Mouse (Mus musculus) urinary bladder, adult 2 months (tissue): ENCODE measurements around the gene 2010111I01Rik. TPM values are rescaled to one million over a fixed set of nuclear protein-coding genes. Genes with fewer than 3 reads are reported as not detected.

Experiments used
- DNase-seq: peaks from one replicate; pipeline ENCODE4 v3.0.0; 2022; ENCODE audit warnings: low spot score
- polyA plus RNA-seq: library from polyadenylated mRNA; depleted of rRNA; stranded (reverse); fragments of >200 nt; gene quantifications from 2 replicates; pipeline ENCODE4 v1.2.3, GENCODE M21; 2012

2010111I01Rik gene
- polyA plus RNA-seq, 1 experiment = 374 TPM

- no peak for DNase-seq
These were observed 187.8 kb downstream of the 2010111I01Rik start for GRCm38 (mm10) chr13:63152498-63152897.

GRCm38 (mm10) chr13:63153397-63153796 is 188.7 kb downstream of the 2010111I01Rik start:
- DNase-seq = no peak

- DNase-seq = no peak
These were observed 190.3 kb downstream of the 2010111I01Rik start for GRCm38 (mm10) chr13:63154851-63155571.

- no peak for DNase-seq
These were observed 191.6 kb downstream of the 2010111I01Rik start for GRCm38 (mm10) chr13:63156264-63156663.

- DNase-seq = no peak
These were observed 205.8 kb downstream of the 2010111I01Rik start for GRCm38 (mm10) chr13:63170282-63171073.

GRCm38 (mm10) chr13:63171347-63172096 is 206.8 kb downstream of the 2010111I01Rik start:
- no peak for DNase-seq

- DNase-seq = no peak
These were observed 207.4 kb downstream of the 2010111I01Rik start for GRCm38 (mm10) chr13:63172097-63172445.

GRCm38 (mm10) chr13:63174252-63175020 is 209.7 kb downstream of the 2010111I01Rik start:
- no peak for DNase-seq

GRCm38 (mm10) chr13:63176131-63176530 is 211.4 kb downstream of the 2010111I01Rik start:
- no peak for DNase-seq

GRCm38 (mm10) chr13:63177232-63177631 is 212.5 kb downstream of the 2010111I01Rik start:
- DNase-seq = no peak

GRCm38 (mm10) chr13:63180641-63181235 is 216.0 kb downstream of the 2010111I01Rik start:
- no peak for DNase-seq

- no peak for DNase-seq
These were observed 220.3 kb downstream of the 2010111I01Rik start for GRCm38 (mm10) chr13:63184946-63185345.

- no peak for DNase-seq
These were observed 221.5 kb downstream of the 2010111I01Rik start for GRCm38 (mm10) chr13:63186217-63186616.

- no peak for DNase-seq
These were observed 221.9 kb downstream of the 2010111I01Rik start for GRCm38 (mm10) chr13:63186642-63187041.

- no peak for DNase-seq
These were observed 222.8 kb downstream of the 2010111I01Rik start for GRCm38 (mm10) chr13:63187145-63188143.

GRCm38 (mm10) chr13:63188306-63188705 is 223.6 kb downstream of the 2010111I01Rik start:
- DNase-seq = no peak

- DNase-seq = no peak
These were observed 224.1 kb downstream of the 2010111I01Rik start for GRCm38 (mm10) chr13:63188811-63189210.

- DNase-seq = no peak
These were observed 228.7 kb downstream of the 2010111I01Rik start for GRCm38 (mm10) chr13:63193423-63193822.

GRCm38 (mm10) chr13:63198038-63198437 is 233.3 kb downstream of the 2010111I01Rik start:
- DNase-seq = no peak

GRCm38 (mm10) chr13:63199588-63199987 is 234.9 kb downstream of the 2010111I01Rik start:
- no peak for DNase-seq
